Mouse (Mus musculus): ENCODE data around the gene Sept12.
A peak's percentile ranks its signal among the peaks of the same experiment; 100 is the strongest.

Sept12 gene

GRCm38 (mm10) chr16:4997553-4997952 is at the start of gene Sept12:
TSS of gene Sept12 (minus strand) at chr16:4997852.
- DNase-seq (ENCODE audit: low spot score), result no peak

- no peak for DNase-seq (ENCODE audit: low spot score)
These were observed 47.7 kb upstream of the Sept12 start for GRCm38 (mm10) chr16:5045322-5045721.

GRCm38 (mm10) chr16:5036649-5037234 is 39.1 kb upstream of the Sept12 start:
- peak; percentile 10 for DNase-seq (ENCODE audit: low spot score)

- no peak for DNase-seq (ENCODE audit: low spot score)
These were observed 37.9 kb upstream of the Sept12 start for GRCm38 (mm10) chr16:5035591-5035990.

GRCm38 (mm10) chr16:5029847-5030246 is 32.2 kb upstream of the Sept12 start:
- no peak for DNase-seq (ENCODE audit: low spot score)

- DNase-seq (ENCODE audit: low spot score), result no peak
These were observed 26.4 kb upstream of the Sept12 start for GRCm38 (mm10) chr16:5024021-5024420.

- DNase-seq (ENCODE audit: low spot score), result no peak
These were observed 16.9 kb upstream of the Sept12 start for GRCm38 (mm10) chr16:5014578-5014977.

- peak; percentile 100 for DNase-seq (ENCODE audit: low spot score)
These were observed 15.6 kb upstream of the Sept12 start, which contains the start of gene Rogdi for GRCm38 (mm10) chr16:5013054-5013838. TSS of gene Rogdi (minus strand) at chr16:5013553.

GRCm38 (mm10) chr16:5012036-5013005 is 14.7 kb upstream of the Sept12 start:
- DNase-seq (ENCODE audit: low spot score), result no peak

GRCm38 (mm10) chr16:5011285-5011684 is 13.6 kb upstream of the Sept12 start:
- DNase-seq (ENCODE audit: low spot score), result no peak

GRCm38 (mm10) chr16:5010371-5010935 is 12.8 kb upstream of the Sept12 start:
- DNase-seq (ENCODE audit: low spot score), result peak; percentile 15

- DNase-seq (ENCODE audit: low spot score), result no peak
These were observed 10.4 kb upstream of the Sept12 start for GRCm38 (mm10) chr16:5008076-5008475.

GRCm38 (mm10) chr16:5007492-5007891 is 9.8 kb upstream of the Sept12 start:
- DNase-seq (ENCODE audit: low spot score), result no peak

- DNase-seq (ENCODE audit: low spot score), result no peak
These were observed 9.4 kb upstream of the Sept12 start, which contains the start of gene Smim22 for GRCm38 (mm10) chr16:5007067-5007466. TSS of gene Smim22 (plus strand) at chr16:5007288.

GRCm38 (mm10) chr16:5000611-5001010 is 3.0 kb upstream of the Sept12 start:
- no peak for DNase-seq (ENCODE audit: low spot score)

GRCm38 (mm10) chr16:4998984-4999383 is 1.3 kb upstream of the Sept12 start:
- no peak for DNase-seq (ENCODE audit: low spot score)

- no peak for DNase-seq (ENCODE audit: low spot score)
These were observed 4.4 kb downstream of the Sept12 start for GRCm38 (mm10) chr16:4993276-4993675.

GRCm38 (mm10) chr16:4984717-4985116 is 12.9 kb downstream of the Sept12 start:
- no peak for DNase-seq (ENCODE audit: low spot score)

- peak; percentile 65 for DNase-seq (ENCODE audit: low spot score)
These were observed 17.8 kb downstream of the Sept12 start for GRCm38 (mm10) chr16:4979755-4980380.

- DNase-seq (ENCODE audit: low spot score), result no peak
These were observed 19.2 kb downstream of the Sept12 start for GRCm38 (mm10) chr16:4978275-4979051.

GRCm38 (mm10) chr16:4976180-4976579 is 21.5 kb downstream of the Sept12 start:
- no peak for DNase-seq (ENCODE audit: low spot score)
